Mouse (Mus musculus) liver, postnatal 0 days (tissue): ENCODE measurements around the gene Gm20509.

Experiments
- CTCF ChIP-seq: sonication (generic); IDR thresholded peaks from 2 replicates; pipeline ENCODE4 v1.5.1; 2016; ENCODE audit warnings: antibody characterized with exemption, low read depth
- EP300 ChIP-seq: IDR thresholded peaks from 2 replicates; pipeline ENCODE4 v1.6.1; 2016; ENCODE audit warnings: antibody characterized with exemption, low read depth, mild to moderate bottlenecking

DNA sequence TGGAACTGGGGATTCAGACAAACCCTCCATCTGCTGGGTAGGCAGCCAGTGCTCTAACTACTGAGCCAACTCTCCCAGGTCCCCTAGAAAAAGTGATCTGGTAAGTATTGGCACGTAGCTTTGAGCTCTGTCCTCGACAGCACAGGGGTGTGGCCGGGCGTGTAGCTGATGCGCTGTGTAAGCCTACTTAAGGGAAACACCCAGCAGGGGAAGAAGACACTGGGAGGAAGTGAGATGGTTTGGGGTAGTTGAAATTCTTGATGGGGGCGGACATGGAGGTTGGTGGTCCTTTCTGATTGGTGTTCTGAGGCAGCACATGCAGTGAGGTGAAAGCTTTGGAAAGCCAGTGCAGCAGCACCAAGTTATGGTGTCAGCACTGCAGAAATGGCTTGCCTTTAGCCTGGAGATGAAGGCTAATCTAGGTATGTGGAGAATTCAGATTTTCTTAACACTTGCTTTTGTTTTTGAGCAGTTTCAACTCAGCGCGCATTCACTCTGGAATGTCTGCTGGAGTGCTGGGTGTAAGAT lies 22.8 kb downstream of the Gm20509 start:
- TF ChIP-seq CTCF (no peak), EP300 (no peak)
